Mouse (Mus musculus) kidney, embryonic 14.5 days (tissue): ENCODE measurements at regions not wholly inside any gene's neighbourhood (a gene's known extent, or its start where the extent isn't known, plus 50 kb on each side); places are given as distances from the start of the nearest gene placed in this dataset.
A peak's percentile ranks its signal among the peaks of the same experiment; 100 is the strongest.

Experiments used
- ATAC-seq: fragments of 200-750 bp; cut with Nextera tagmentation; 2 replicates; pipeline ENCODE4 v1.8.0; 2017; ENCODE audit warnings: moderate number of reproducible peaks, mild to moderate bottlenecking, moderate TSS enrichment, moderate library complexity; ENCODE audit not compliant: low FRiP score, low TSS enrichment
- H3K27ac ChIP-seq: fragments of 300-500 bp; sonication (generic); 2 replicates; pipeline ENCODE4 v1.5.1; 2014; ENCODE audit warnings: low read depth, mild to moderate bottlenecking, low read length, moderate library complexity, mixed read lengths
- H3K27me3 ChIP-seq: fragments of 300-500 bp; sonication (generic); 2 replicates; pipeline ENCODE4 v1.6.1; 2014; ENCODE audit warnings: mild to moderate bottlenecking, low read length; ENCODE audit not compliant: control insufficient read depth, insufficient read depth
- H3K36me3 ChIP-seq: fragments of 300-500 bp; sonication (generic); 2 replicates; pipeline ENCODE4 v1.6.1; 2014; ENCODE audit warnings: low read length, mixed read lengths; ENCODE audit not compliant: control insufficient read depth, insufficient read depth
- H3K4me1 ChIP-seq: fragments of 300-500 bp; sonication (generic); 2 replicates; pipeline ENCODE4 v1.6.1; 2014; ENCODE audit warnings: low read length, mixed read lengths; ENCODE audit not compliant: control insufficient read depth, insufficient read depth
- H3K4me2 ChIP-seq: fragments of 300-500 bp; sonication (generic); replicated peaks from 2 replicates; pipeline ENCODE4 v1.6.1; 2014; ENCODE audit warnings: low read depth, mild to moderate bottlenecking, low read length
- H3K4me3 ChIP-seq: fragments of 300-500 bp; sonication (generic); 2 replicates; pipeline ENCODE4 v1.5.1; 2014; ENCODE audit warnings: mild to moderate bottlenecking, low read length
- H3K9ac ChIP-seq: fragments of 300-500 bp; sonication (generic); 2 replicates; pipeline ENCODE4 v1.6.1; 2014; ENCODE audit warnings: low read depth, mild to moderate bottlenecking, low read length, moderate library complexity
- H3K9me3 ChIP-seq: fragments of 300-500 bp; sonication (generic); 2 replicates; pipeline ENCODE4 v1.6.1; 2016; ENCODE audit warnings: low read length; ENCODE audit not compliant: control insufficient read depth
- WGBS: fragments of 180-500 bp; shearing (Covaris S2); extraction: QIAGEN DNeasy Blood & Tissue Kit; methylation state at CpG from one replicate; pipeline ENCODE4 v1.1.7; 2014; 5-methylcytosine and 5-hydroxymethylcytosine counted together

GRCm38 (mm10) chr6:50993952-50994351, 339.7 kb upstream of the Npvf start:
- no peak overlapping the region for H3K27ac ChIP-seq
- no peak overlapping the region for H3K9ac ChIP-seq
- no peaks in the 10 kb centered on the region; the same call in 1 of the 2 replicates for H3K27me3 ChIP-seq
- H3K4me1 ChIP-seq = peaks cover 5% of the 10 kb centered on the region; the same call in 1 of the 2 replicates
- ATAC-seq = 0 out of 2 replicates have a peak, but pooled peaks have one; percentile 55
- 40% methylated on average over 6 of the region's 6 CpGs for WGBS
- H3K4me2 ChIP-seq = no peak overlapping the region
- no peaks in the 10 kb centered on the region for H3K9me3 ChIP-seq
- no peaks in the 10 kb centered on the region for H3K36me3 ChIP-seq
- H3K4me3 ChIP-seq = no peak overlapping the region

DNA sequence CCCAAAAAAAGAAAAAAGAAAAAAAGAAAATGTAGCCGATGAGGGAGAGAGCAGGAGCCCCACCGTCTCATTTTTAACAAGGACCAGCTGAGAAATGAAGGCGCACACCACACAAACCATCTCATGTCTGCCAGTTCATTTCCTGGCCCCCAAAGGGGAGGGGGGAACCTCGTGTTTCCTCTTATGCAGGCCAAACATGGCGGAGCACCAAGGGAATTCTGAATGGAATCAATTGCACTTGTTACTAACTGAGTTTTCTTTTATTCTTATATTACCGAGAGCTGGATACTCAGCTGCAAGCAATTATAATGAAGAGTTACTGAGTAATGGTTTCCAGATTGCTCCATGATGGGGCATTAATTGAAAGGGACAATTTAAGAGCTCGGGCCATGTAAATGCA, 348.5 kb upstream of the Npvf start:
- no peak overlapping the region for H3K9ac ChIP-seq
- H3K27ac ChIP-seq = no peak overlapping the region
- peaks cover 13% of the 10 kb centered on the region for H3K4me1 ChIP-seq
- 66% methylated on average over 7 of the region's 7 CpGs for WGBS
- no peaks in the 10 kb centered on the region for H3K9me3 ChIP-seq
- H3K27me3 ChIP-seq = no peaks in the 10 kb centered on the region
- no peak overlapping the region for H3K4me3 ChIP-seq
- H3K36me3 ChIP-seq = no peaks in the 10 kb centered on the region
- H3K4me2 ChIP-seq = no peak overlapping the region
- no peak for ATAC-seq

DNA sequence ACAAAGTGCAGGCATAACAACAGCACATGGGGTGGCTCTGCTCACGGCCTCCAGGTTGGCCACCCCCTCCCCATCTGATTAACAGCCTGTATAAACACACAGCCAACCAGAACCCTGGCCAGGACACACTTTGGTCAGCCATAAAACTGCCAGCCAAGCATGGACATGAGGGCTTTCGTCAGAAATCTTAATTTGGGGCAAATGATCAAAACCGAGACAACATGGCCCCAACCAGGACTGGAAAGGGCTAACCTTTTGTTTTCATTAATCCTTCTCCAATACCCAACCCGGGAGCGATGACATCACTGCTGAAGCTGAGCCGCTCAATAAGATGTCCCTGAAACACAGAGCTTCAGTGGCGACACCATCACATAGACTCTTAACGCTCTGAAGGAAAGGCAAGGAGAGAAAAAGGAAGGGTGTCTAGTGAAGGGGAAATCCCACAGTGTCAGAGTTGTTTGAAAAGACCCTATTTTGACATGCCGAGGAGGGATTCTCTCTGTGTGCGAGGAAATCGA, 351.9 kb upstream of the Npvf start:
- H3K4me2 ChIP-seq = no peak overlapping the region
- peak overlapping the region; percentile 59; the same call in 1 of the 2 replicates for H3K27ac ChIP-seq
- H3K4me1 ChIP-seq = peaks cover 13% of the 10 kb centered on the region
- 27% methylated on average over 11 of the region's 11 CpGs for WGBS
- H3K4me3 ChIP-seq = no peak overlapping the region
- no peak overlapping the region for H3K9ac ChIP-seq
- ATAC-seq = peak; percentile 86
- H3K27me3 ChIP-seq = no peaks in the 10 kb centered on the region
- H3K36me3 ChIP-seq = no peaks in the 10 kb centered on the region
- no peaks in the 10 kb centered on the region for H3K9me3 ChIP-seq

GRCm38 (mm10) chr6:51009526-51010340, 355.5 kb upstream of the Npvf start:
- H3K9ac ChIP-seq = 0 out of 2 replicates have a peak overlapping the region, but pooled peaks have one; percentile 3
- no peaks in the 10 kb centered on the region for H3K27me3 ChIP-seq
- H3K4me3 ChIP-seq = no peak overlapping the region
- no peaks in the 10 kb centered on the region for H3K9me3 ChIP-seq
- H3K4me2 ChIP-seq = no peak overlapping the region
- H3K27ac ChIP-seq = peak overlapping the region; percentile 12; the same call in 1 of the 2 replicates
- no peaks in the 10 kb centered on the region for H3K36me3 ChIP-seq
- WGBS = 51% methylated on average over 14 of the region's 14 CpGs
- peaks cover 22% of the 10 kb centered on the region for H3K4me1 ChIP-seq
- no peak for ATAC-seq

- H3K4me3 ChIP-seq = no peak overlapping the region
- WGBS = 80% methylated on average over 1 of the region's 1 CpGs
- H3K9me3 ChIP-seq = no peaks in the 10 kb centered on the region
- H3K4me2 ChIP-seq = no peak overlapping the region
- H3K27me3 ChIP-seq = no peaks in the 10 kb centered on the region
- no peak for ATAC-seq
- H3K27ac ChIP-seq = no peak overlapping the region
- H3K9ac ChIP-seq = no peak overlapping the region
- H3K4me1 ChIP-seq = peaks cover 14% of the 10 kb centered on the region
- no peaks in the 10 kb centered on the region for H3K36me3 ChIP-seq
Measured at GRCm38 (mm10) chr6:51010536-51010935, 356.3 kb upstream of the Npvf start.

GRCm38 (mm10) chr6:51012086-51012830, 358.0 kb upstream of the Npvf start:
- Histone ChIP-seq H3K27me3 (no peaks in the 10 kb centered on the region), H3K27ac (no peak overlapping the region; the same call in 1 of the 2 replicates), H3K9me3 (no peaks in the 10 kb centered on the region), H3K9ac (no peak overlapping the region), H3K4me2 (no peak overlapping the region), H3K4me1 (peaks cover 9% of the 10 kb centered on the region), H3K36me3 (no peaks in the 10 kb centered on the region), H3K4me3 (no peak overlapping the region)
- 46% methylated on average over 15 of the region's 15 CpGs for WGBS
- ATAC-seq = peak; percentile 35; the same call in 1 of the 2 replicates

DNA sequence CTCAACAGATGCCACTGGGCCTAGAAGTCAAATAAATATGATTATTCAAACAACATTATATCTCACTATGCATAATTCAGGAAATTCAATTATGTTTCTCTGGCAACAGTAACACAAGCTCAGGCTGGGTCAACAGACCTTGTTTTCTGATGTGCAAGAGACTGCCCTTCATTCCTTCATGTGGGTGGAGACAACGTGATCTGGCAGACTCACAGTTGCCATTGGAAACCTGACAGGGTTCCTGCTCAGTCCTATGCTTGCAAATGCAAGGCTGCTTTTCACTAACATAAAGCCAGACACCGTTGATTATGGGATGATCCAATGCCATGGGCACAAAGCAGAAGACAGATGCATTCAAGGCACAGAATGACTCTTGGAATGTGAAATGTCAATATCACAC, 361.5 kb upstream of the Npvf start:
- H3K4me1 ChIP-seq = peaks cover 9% of the 10 kb centered on the region
- no peak overlapping the region for H3K4me2 ChIP-seq
- no peak overlapping the region for H3K27ac ChIP-seq
- H3K36me3 ChIP-seq = no peaks in the 10 kb centered on the region
- H3K27me3 ChIP-seq = no peaks in the 10 kb centered on the region
- H3K4me3 ChIP-seq = no peak overlapping the region
- H3K9me3 ChIP-seq = no peaks in the 10 kb centered on the region
- whole genome bisulfite sequencing = 74% methylated on average over 2 of the region's 2 CpGs
- 0 out of 2 replicates have a peak, but pooled peaks have one; percentile 26 for ATAC-seq
- H3K9ac ChIP-seq = no peak overlapping the region

- no peaks in the 10 kb centered on the region for H3K36me3 ChIP-seq
- H3K27ac ChIP-seq = no peak overlapping the region
- peaks cover 9% of the 10 kb centered on the region for H3K4me1 ChIP-seq
- no peak overlapping the region for H3K4me3 ChIP-seq
- no peak overlapping the region for H3K9ac ChIP-seq
- H3K27me3 ChIP-seq = no peaks in the 10 kb centered on the region
- no peak for ATAC-seq
- H3K9me3 ChIP-seq = no peaks in the 10 kb centered on the region
- H3K4me2 ChIP-seq = no peak overlapping the region
- WGBS = 54% methylated on average over 5 of the region's 5 CpGs
Measured at GRCm38 (mm10) chr6:51016441-51017070, 362.3 kb upstream of the Npvf start.
